Comparison of ENCODE assay signal across 29 mouse cellular contexts in the genomic region with DNA sequence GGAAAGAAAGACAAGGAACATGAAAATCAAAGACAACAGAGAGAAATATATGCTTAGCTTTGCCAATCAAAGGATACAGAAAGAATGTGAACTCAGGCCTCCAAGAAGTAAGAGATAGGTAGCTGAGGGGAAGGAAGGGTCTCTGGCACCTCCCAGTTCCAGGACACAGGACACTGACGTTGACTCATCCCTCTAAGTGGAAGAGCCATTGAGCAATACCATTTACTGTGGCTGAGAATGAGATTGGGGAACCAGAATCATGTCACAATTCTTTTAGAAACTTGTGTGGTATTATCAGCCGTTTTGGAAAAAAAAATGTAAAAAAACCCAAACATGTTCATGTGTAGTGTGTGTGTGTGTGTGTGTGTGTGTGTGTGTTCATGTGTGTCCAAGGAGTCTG. TPM values are rescaled to one million over a fixed set of nuclear protein-coding genes. Genes with fewer than 3 reads are reported as not detected.
DNase-seq lines count a peak whose midpoint lies in the region; ATAC-seq and TF ChIP-seq lines count a peak whose summit lies in the region.
"Had no signal": no experiment of that assay in that cellular context is flagged by ENCODE, and none has a peak within 500 bp of the region (broad histone marks: within the 10 kb centered on the region; RNA-seq: fewer than 3 reads in every experiment).

No protein-coding gene starts in this region.

- WGBS in forebrain, embryonic 10.5 days: 82% methylated on average over 2 of the region's 2 CpGs

- peaks cover 4% of the 10 kb centered on the region; the same call in 1 of the 2 replicates for H3K9me3 ChIP-seq in forebrain, embryonic 10.5 days
- H3K9me3 ChIP-seq: embryonic facial prominence, embryonic 12.5 days; hindbrain, embryonic 13.5 days; kidney, embryonic 15.5 days; midbrain, embryonic 12.5 days; stomach, embryonic 15.5 days had no signal

- H3K36me3 ChIP-seq in C2C12 (ENCODE audit: control insufficient read depth, insufficient read depth): no peaks in the 10 kb centered on the region
- no peaks in the 10 kb centered on the region for H3K36me3 ChIP-seq in forebrain, embryonic 10.5 days (replicated peaks)
- H3K36me3 ChIP-seq: embryonic facial prominence, embryonic 12.5 days; hindbrain, embryonic 13.5 days; kidney, embryonic 15.5 days; midbrain, embryonic 12.5 days; stomach, embryonic 15.5 days had no signal

- no peak overlapping the region for H3K4me3 ChIP-seq in C2C12 (ENCODE audit: insufficient read depth, poor library complexity, severe bottlenecking)
- H3K4me3 ChIP-seq in forebrain, embryonic 10.5 days: no peak overlapping the region
- H3K4me3 ChIP-seq: embryonic facial prominence, embryonic 12.5 days; hindbrain, embryonic 13.5 days; kidney, embryonic 15.5 days; megakaryocyte, embryonic 14.5 days; midbrain, embryonic 12.5 days; stomach, embryonic 15.5 days had no signal

- no peaks in the 10 kb centered on the region for H3K27me3 ChIP-seq in C2C12 (ENCODE audit: control insufficient read depth, insufficient read depth, insufficient read length)
- H3K27me3 ChIP-seq in forebrain, embryonic 10.5 days (ENCODE audit: poor library complexity, severe bottlenecking): no peaks in the 10 kb centered on the region
- H3K27me3 ChIP-seq: embryonic facial prominence, embryonic 12.5 days; hindbrain, embryonic 13.5 days; kidney, embryonic 15.5 days; megakaryocyte, embryonic 14.5 days; midbrain, embryonic 12.5 days; stomach, embryonic 15.5 days had no signal

- H3K27ac ChIP-seq in forebrain, embryonic 10.5 days: no peak overlapping the region
- H3K27ac ChIP-seq: embryonic facial prominence, embryonic 12.5 days; hindbrain, embryonic 13.5 days; kidney, embryonic 15.5 days; midbrain, embryonic 12.5 days; stomach, embryonic 15.5 days had no signal

- no peaks in the 10 kb centered on the region for H3K79me2 ChIP-seq in C2C12 (ENCODE audit: control insufficient read depth, insufficient read depth)

- H3ac ChIP-seq in C2C12 (ENCODE audit: control insufficient read depth, insufficient read length, low read depth): no peak overlapping the region

- peaks cover 6% of the 10 kb centered on the region for H3K4me1 ChIP-seq in forebrain, embryonic 10.5 days
- H3K4me1 ChIP-seq: embryonic facial prominence, embryonic 12.5 days; hindbrain, embryonic 13.5 days; kidney, embryonic 15.5 days; megakaryocyte, embryonic 14.5 days; stomach, embryonic 15.5 days had no signal

- no peaks in the 10 kb centered on the region for H3K79me3 ChIP-seq in C2C12 (ENCODE audit: low read depth)

- DNase-seq in heart, adult 11 months: peak; percentile 35
- no peak for DNase-seq in heart, adult 18-20 months
- DNase-seq in layer of hippocampus, postnatal 25 days (ENCODE audit: extremely low spot score in 1 of 2, low spot score in 1 of 2): no peak
- no peak for DNase-seq in forebrain, embryonic 10.5 days (ENCODE audit: extremely low spot score, low spot score)
- no peak for DNase-seq in testis, postnatal 14 days (ENCODE audit: low spot score)
- DNase-seq: adrenal gland, postnatal 14 days; cerebellum, adult 9-10 months; cerebellum, postnatal 36 days; embryo, embryonic 11 days; gastrocnemius, postnatal 10 days; heart, postnatal 36 days; kidney, postnatal 25 days; layer of hippocampus, postnatal 36 days; lung, adult 18-20 months; lung, postnatal 10 days; right cerebral cortex, postnatal 25 days; thymus, postnatal 14 days had no signal

- ATAC-seq in common myeloid progenitor, adult 5-6 weeks (replicated peaks; ENCODE audit: low read depth, poor library complexity, severe bottlenecking): peak; percentile 94
- peak; percentile 100 for ATAC-seq in megakaryocyte progenitor cell, adult 5-6 weeks (replicated peaks; ENCODE audit: poor library complexity)
- ATAC-seq: CD4-positive, CD25-positive, alpha-beta regulatory T cell, adult 4 months; forebrain, embryonic 16.5 days; intestine, postnatal 0 days had no signal

- no peak for TF ChIP-seq CTCF in C2C12 (IDR thresholded peaks at IDR 0.05; ENCODE audit: control insufficient read depth, insufficient read depth, insufficient read length)

TF ChIP-seq in C2C12, 6 proteins besides CTCF, POLR2A, EP300 and RAD21:
- TF ChIP-seq CEBPB (IDR thresholded peaks at IDR 0.05; ENCODE audit: low read depth): peak; percentile 76
- TF ChIP-seq MAX (IDR thresholded peaks at IDR 0.05): no peak
TF ChIP-seq in C2C12: peak in this region for 1.

RNA-seq across cellular contexts. Expression of a gene that starts 31.0 kb away (rescaled TPM):
- total RNA-seq in heart, adult 18-20 months (2021): 10 to 100 TPM; 49.0 to 50.5 TPM
- polyA plus RNA-seq in C2C12 (2012; fragmentation: generic; extraction: Trizol): 23.7 TPM
- 7.5 and 9.0 TPM in 2 replicates for total RNA-seq in common myeloid progenitor, adult 5-6 weeks (2017)
- 37.6 and 40.6 TPM in 2 replicates for total RNA-seq in megakaryocyte progenitor cell, adult 5-6 weeks (2015)
- 14.2 and 15.0 TPM in 2 replicates for total RNA-seq in megakaryocyte progenitor cell, adult 5-6 weeks (2017)
- 10 to 100 TPM; 20.2 to 21.6 TPM for total RNA-seq in layer of hippocampus, postnatal 25 days (2021)
- 9.9 and 10.8 TPM in 2 replicates for polyA plus RNA-seq in forebrain, embryonic 10.5 days (2016; fragmentation: Nextera tagmentation; extraction: Ambion mirVana)
